Mouse (Mus musculus) liver, embryonic 13.5 days (tissue): Measurements from ENCODE around the gene Nudt6. TPM values are rescaled to one million over a fixed set of nuclear protein-coding genes. Genes with fewer than 3 reads are reported as not detected.

Experiments
- polyA plus RNA-seq: library from polyadenylated mRNA; unstranded; fragments of >200 nt; fragmentation: Nextera tagmentation; extraction: Ambion mirVana; gene quantifications from 2 replicates; pipeline ENCODE4 v1.2.1, GENCODE M21; 2015

Nudt6 gene
- polyA plus RNA-seq, 1 experiment from 2014 or later: 6.2 TPM

Other genes starting within 250 kb of the Nudt6 start
- not detected in 2 replicates for gene Il21, start 187.6 kb downstream of the Nudt6 start, polyA plus RNA-seq
- gene Bbs12, start 107.7 kb downstream of the Nudt6 start, polyA plus RNA-seq: 4.0 and 5.1 TPM in 2 replicates
- 2.1 and 3.0 TPM in 2 replicates for gene Cetn4, start 107.5 kb downstream of the Nudt6 start, polyA plus RNA-seq
- 0.10 and 0.13 TPM in 2 replicates for gene Fgf2, start 71.9 kb downstream of the Nudt6 start, polyA plus RNA-seq
- gene Spata5, start 315 bp downstream of the Nudt6 start, polyA plus RNA-seq: 26.2 and 31.0 TPM in 2 replicates
- gene Spry1, start 219.7 kb upstream of the Nudt6 start, polyA plus RNA-seq: 2.0 and 2.4 TPM in 2 replicates